Mouse (Mus musculus) small intestine, adult 2 months (tissue): ENCODE measurements around the gene B4galt5. TPM values are rescaled to one million over a fixed set of nuclear protein-coding genes. Genes with fewer than 3 reads are reported as not detected.

Source experiments
- H3K27ac ChIP-seq: fragments of 200-500 bp; 2 replicates; pipeline ENCODE4 v1.5.1; 2012; ENCODE audit warnings: low read depth, low read length, control low read depth, inconsistent platforms; ENCODE audit not compliant: insufficient read depth
- H3K27me3 ChIP-seq: fragments of 200-500 bp; 2 replicates; pipeline ENCODE4 v1.6.1; 2012; ENCODE audit warnings: mild to moderate bottlenecking, moderate library complexity, low read length, inconsistent platforms; ENCODE audit not compliant: control insufficient read depth, insufficient read depth
- H3K36me3 ChIP-seq: fragments of 200-500 bp; 2 replicates; pipeline ENCODE4 v1.6.1; 2012; ENCODE audit warnings: mild to moderate bottlenecking, low read length, control low read depth, inconsistent platforms; ENCODE audit not compliant: control insufficient read depth, insufficient read depth
- H3K4me1 ChIP-seq: fragments of 200-500 bp; 2 replicates; pipeline ENCODE4 v1.6.1; 2012; ENCODE audit warnings: low read length, inconsistent platforms, mixed read lengths; ENCODE audit not compliant: control insufficient read depth, insufficient read depth, insufficient read length
- H3K4me3 ChIP-seq: fragments of 200-500 bp; 2 replicates; pipeline ENCODE4 v1.5.1; 2012; ENCODE audit warnings: low read depth, mild to moderate bottlenecking, control low read depth, inconsistent platforms, low read length, moderate library complexity
- CTCF ChIP-seq: fragments of 200-500 bp; IDR thresholded peaks from 2 replicates; pipeline ENCODE4 v1.5.1; 2012; ENCODE audit warnings: low read depth, mild to moderate bottlenecking, control low read depth, inconsistent platforms, low read length, moderate library complexity, mixed read lengths; ENCODE audit not compliant: insufficient replicate concordance, insufficient read length; ENCODE audit errors: extremely low read depth
- POLR2A ChIP-seq: fragments of 200-500 bp; IDR thresholded peaks from 2 replicates; pipeline ENCODE4 v1.6.1; 2012; ENCODE audit warnings: low read depth, mild to moderate bottlenecking, control low read depth, inconsistent platforms, low read length, moderate library complexity
- WGBS: fragments of 180-500 bp; shearing (Covaris S2); methylation state at CpG from one replicate; pipeline ENCODE4 v1.1.7; 2018; 5-methylcytosine and 5-hydroxymethylcytosine counted together
- polyA plus RNA-seq: library from polyadenylated mRNA; depleted of rRNA; stranded (reverse); fragments of >200 nt; gene quantifications from 2 replicates; pipeline ENCODE4 v1.2.3, GENCODE M21; 2012

Gene B4galt5
- polyA plus RNA-seq, 1 experiment: 84.7 TPM

GRCm38 (mm10) chr2:167373266-167373665 is 24.3 kb upstream of the B4galt5 start:
- 0 out of 2 replicates have a peak overlapping the region, but pooled peaks have one; percentile 17 for H3K27ac ChIP-seq
- TF ChIP-seq CTCF (no peak), POLR2A (no peak)
- no peak overlapping the region for H3K4me3 ChIP-seq
- peaks cover 28% of the 10 kb centered on the region for H3K4me1 ChIP-seq
- H3K27me3 ChIP-seq: no peaks in the 10 kb centered on the region
- WGBS: 43% methylated on average over 5 of the region's 5 CpGs
- H3K36me3 ChIP-seq: no peaks in the 10 kb centered on the region

DNA sequence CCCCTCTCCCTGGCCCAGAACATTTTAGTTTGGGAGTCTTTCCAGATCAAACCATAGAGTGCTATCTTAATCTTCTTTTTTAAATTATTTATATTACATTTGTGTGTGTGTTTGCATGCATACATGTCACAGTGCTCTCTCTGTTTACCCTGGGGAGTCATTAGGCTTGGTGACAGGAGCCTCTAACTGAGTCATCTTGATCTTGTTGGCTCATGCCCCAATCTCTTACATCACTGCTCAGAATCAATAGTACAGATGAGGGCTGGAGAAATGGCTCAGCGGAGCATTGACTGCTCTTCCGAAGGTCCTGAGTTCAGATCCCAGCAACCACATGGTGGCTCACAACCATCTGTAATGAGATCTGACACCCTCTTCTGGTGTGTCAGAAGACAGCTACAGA is 22.5 kb upstream of the B4galt5 start:
- WGBS: 54% methylated on average over 2 of the region's 2 CpGs
- no peak overlapping the region for H3K27ac ChIP-seq
- peaks cover 31% of the 10 kb centered on the region for H3K4me1 ChIP-seq
- H3K27me3 ChIP-seq: no peaks in the 10 kb centered on the region
- no peak overlapping the region for H3K4me3 ChIP-seq
- TF ChIP-seq POLR2A: no peak
- no peak for TF ChIP-seq CTCF
- H3K36me3 ChIP-seq: no peaks in the 10 kb centered on the region

- no peak for TF ChIP-seq CTCF
- TF ChIP-seq POLR2A: no peak
- Histone ChIP-seq H3K27me3 (no peaks in the 10 kb centered on the region), H3K36me3 (no peaks in the 10 kb centered on the region), H3K27ac (peak overlapping the region; percentile 60; the same call in 1 of the 2 replicates), H3K4me3 (no peak overlapping the region), H3K4me1 (peaks cover 8% of the 10 kb centered on the region)
- 71% methylated on average over 9 of the region's 9 CpGs for WGBS
Measured at GRCm38 (mm10) chr2:167368328-167368727, 19.3 kb upstream of the B4galt5 start.

DNA sequence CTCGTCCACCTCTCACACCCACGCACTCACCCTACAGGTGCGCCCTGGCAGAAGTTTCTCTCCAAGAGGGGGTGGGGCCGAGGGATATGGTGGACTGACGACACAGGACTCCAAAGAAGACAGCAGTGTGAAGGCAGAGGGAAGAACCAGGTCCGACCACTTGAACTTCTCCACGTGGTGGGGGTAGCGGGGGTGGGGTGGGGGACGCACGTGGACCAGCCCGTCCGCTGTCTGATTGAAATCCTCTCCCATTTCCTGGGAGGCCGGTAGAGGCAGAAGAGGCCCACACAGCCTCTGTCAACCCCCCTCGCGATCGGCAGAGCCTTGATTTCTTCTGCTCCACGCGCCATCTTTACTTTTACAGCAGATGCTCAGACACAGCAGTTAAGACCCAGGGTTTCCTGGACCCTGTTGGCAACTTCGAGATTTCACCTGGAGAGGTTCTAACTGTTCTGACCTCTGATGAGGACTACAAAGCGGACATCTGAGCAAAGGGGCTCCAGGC is 18.8 kb upstream of the B4galt5 start:
- 45% methylated on average over 20 of the region's 20 CpGs for WGBS
- H3K27ac ChIP-seq: peak overlapping the region; percentile 60
- H3K4me1 ChIP-seq: peaks cover 3% of the 10 kb centered on the region; the same call in 1 of the 2 replicates
- TF ChIP-seq CTCF (no peak), POLR2A (no peak)
- peak overlapping the region; percentile 29 for H3K4me3 ChIP-seq
- H3K27me3 ChIP-seq: no peaks in the 10 kb centered on the region
- H3K36me3 ChIP-seq: no peaks in the 10 kb centered on the region

DNA sequence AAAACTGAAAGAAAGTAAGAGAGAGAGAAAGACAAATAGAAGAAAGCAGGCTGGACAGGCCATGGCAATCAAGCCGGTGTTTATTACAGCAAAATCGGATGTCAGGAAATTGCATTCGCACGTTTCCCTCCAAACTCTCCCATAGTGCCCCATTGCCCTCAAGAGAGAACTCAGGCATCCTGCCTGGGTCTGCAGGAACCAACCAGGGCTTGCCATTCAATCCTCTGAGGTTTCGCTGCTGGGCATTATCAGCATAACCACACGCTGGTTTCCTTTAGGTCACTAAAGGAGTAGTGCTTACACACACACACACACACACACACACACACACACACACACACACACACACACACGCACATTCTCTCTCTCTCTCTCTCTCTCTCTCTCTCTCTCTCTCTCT is 18.3 kb upstream of the B4galt5 start:
- WGBS: 29% methylated on average over 7 of the region's 7 CpGs
- Histone ChIP-seq H3K36me3 (no peaks in the 10 kb centered on the region), H3K27ac (no peak overlapping the region; the same call in 1 of the 2 replicates), H3K4me1 (peaks cover 3% of the 10 kb centered on the region; the same call in 1 of the 2 replicates), H3K4me3 (peak overlapping the region; percentile 24), H3K27me3 (no peaks in the 10 kb centered on the region)
- no peak for TF ChIP-seq POLR2A
- TF ChIP-seq CTCF: no peak

DNA sequence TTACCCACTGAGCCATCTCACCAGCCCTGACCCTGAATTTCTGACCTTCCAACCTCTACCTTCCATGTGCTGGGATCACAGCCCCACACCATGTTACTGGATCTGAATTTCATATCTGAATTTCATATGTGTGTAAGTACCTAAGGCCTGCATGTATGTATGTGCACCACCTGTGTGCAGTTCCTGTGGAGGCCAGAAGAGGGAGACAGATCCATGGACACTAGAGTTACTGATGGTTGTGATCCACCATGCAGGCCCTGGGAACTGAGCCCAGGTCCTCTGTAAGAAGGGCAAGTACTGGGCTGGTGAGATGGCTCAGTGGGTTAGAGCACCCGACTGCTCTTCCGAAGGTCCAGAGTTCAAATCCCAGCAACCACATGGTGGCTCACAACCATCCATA is 16.1 kb upstream of the B4galt5 start:
- Histone ChIP-seq H3K27me3 (no peaks in the 10 kb centered on the region), H3K27ac (no peak overlapping the region), H3K4me3 (no peak overlapping the region), H3K4me1 (peaks cover 3% of the 10 kb centered on the region; the same call in 1 of the 2 replicates), H3K36me3 (no peaks in the 10 kb centered on the region)
- TF ChIP-seq CTCF: no peak
- TF ChIP-seq POLR2A: no peak
- 94% methylated on average over 2 of the region's 2 CpGs for WGBS

GRCm38 (mm10) chr2:167363272-167364045 is 14.5 kb upstream of the B4galt5 start:
- Histone ChIP-seq H3K36me3 (no peaks in the 10 kb centered on the region), H3K4me3 (no peak overlapping the region), H3K4me1 (peaks cover 3% of the 10 kb centered on the region; the same call in 1 of the 2 replicates), H3K27me3 (no peaks in the 10 kb centered on the region), H3K27ac (peak overlapping the region; percentile 30; the same call in 1 of the 2 replicates)
- 79% methylated on average over 9 of the region's 9 CpGs for WGBS
- TF ChIP-seq CTCF (no peak), POLR2A (0 out of 2 replicates have a peak, but pooled peaks have one; percentile 10)
